Mouse (Mus musculus) intestine, embryonic 16.5 days (tissue): ENCODE measurements around the gene Snx6. TPM values are rescaled to one million over a fixed set of nuclear protein-coding genes. Genes with fewer than 3 reads are reported as not detected.
"Not testable (repeated sequence)": the region's sequence is repeated elsewhere in the genome, so short reads cannot be mapped to it uniquely, and the experiment has no call there.

Experiments used
- ATAC-seq: fragments of 200-750 bp; cut with Nextera tagmentation; 2 replicates; pipeline ENCODE4 v1.8.0; 2017; ENCODE audit warnings: moderate TSS enrichment, moderate library complexity
- H3K27ac ChIP-seq: fragments of 300-500 bp; sonication (generic); 2 replicates; pipeline ENCODE4 v1.5.1; 2014; ENCODE audit warnings: mild to moderate bottlenecking, low read length
- H3K27me3 ChIP-seq: fragments of 300-500 bp; sonication (generic); replicated peaks from 2 replicates; pipeline ENCODE4 v1.6.1; 2014; ENCODE audit warnings: low read length, control low read depth, mixed read lengths; ENCODE audit not compliant: control insufficient read depth, insufficient read depth
- H3K36me3 ChIP-seq: fragments of 300-500 bp; sonication (generic); 2 replicates; pipeline ENCODE4 v1.6.1; 2014; ENCODE audit warnings: low read length, control low read depth; ENCODE audit not compliant: control insufficient read depth, insufficient read depth
- H3K4me1 ChIP-seq: fragments of 300-500 bp; sonication (generic); 2 replicates; pipeline ENCODE4 v1.6.1; 2014; ENCODE audit warnings: low read length, control low read depth, mixed read lengths; ENCODE audit not compliant: control insufficient read depth, insufficient read depth
- H3K4me2 ChIP-seq: fragments of 300-500 bp; sonication (generic); 2 replicates; pipeline ENCODE4 v1.6.1; 2014; ENCODE audit warnings: low read depth, low read length, control low read depth
- H3K4me3 ChIP-seq: fragments of 300-500 bp; sonication (generic); 2 replicates; pipeline ENCODE4 v1.5.1; 2014; ENCODE audit warnings: mild to moderate bottlenecking, low read length
- H3K9ac ChIP-seq: fragments of 300-500 bp; sonication (generic); 2 replicates; pipeline ENCODE4 v1.6.1; 2014; ENCODE audit warnings: low read depth, low read length
- H3K9me3 ChIP-seq: fragments of 300-500 bp; sonication (generic); 2 replicates; pipeline ENCODE4 v1.6.1; 2016; ENCODE audit warnings: low read length, control low read depth; ENCODE audit not compliant: control insufficient read depth
- WGBS: fragments of 180-500 bp; shearing (Covaris S2); extraction: QIAGEN DNeasy Blood & Tissue Kit; methylation state at CpG from one replicate; pipeline ENCODE4 v1.1.7; 2014; 5-methylcytosine and 5-hydroxymethylcytosine counted together
- polyA plus RNA-seq: library from polyadenylated mRNA; unstranded; fragments of >200 nt; fragmentation: Nextera tagmentation; extraction: Ambion mirVana; gene quantifications from 2 replicates; pipeline ENCODE4 v1.2.1, GENCODE M21; 2015

Snx6 gene
- polyA plus RNA-seq: 147 and 155 TPM in 2 replicates

DNA sequence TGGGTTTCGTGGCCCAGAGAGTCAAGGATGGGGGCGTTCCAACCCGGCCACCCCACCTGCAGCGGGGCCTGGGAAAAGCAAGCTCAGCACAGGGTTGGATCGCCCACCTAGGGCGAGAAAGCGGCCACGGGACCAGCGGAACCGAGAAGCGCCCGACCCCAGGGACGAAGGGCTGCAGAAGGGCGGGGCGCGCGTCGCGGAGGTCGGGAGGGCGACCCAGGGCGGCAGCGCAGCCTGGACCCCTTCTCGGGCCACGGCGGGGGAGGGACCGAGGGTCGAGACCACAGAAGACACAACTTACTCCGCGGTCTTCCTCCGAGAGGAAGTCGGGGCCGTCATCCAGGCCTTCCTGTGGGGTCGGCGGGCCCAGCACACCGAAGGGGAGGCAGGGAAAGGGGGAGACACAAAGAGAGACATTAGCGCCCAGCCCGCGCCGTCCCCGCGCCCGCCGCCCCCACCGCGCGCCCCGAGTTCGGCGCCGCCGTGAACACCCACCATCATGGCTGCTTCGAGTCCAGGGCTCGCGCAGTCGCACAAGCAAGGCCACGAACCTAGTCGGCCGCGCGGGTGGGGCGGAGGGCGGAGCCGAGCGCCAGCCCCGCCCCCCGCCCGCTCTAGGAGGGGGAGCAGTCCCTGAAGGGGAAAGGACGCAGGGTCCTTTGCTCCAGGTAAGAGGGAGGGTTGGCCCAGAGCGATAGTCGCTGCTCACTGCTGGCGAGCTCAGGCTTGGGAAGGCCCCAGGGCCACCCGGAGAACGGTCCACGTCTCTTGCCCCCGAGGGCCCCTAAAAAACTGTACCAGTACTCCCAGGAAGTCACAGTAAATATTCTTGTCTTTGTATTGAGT, at the start of gene Snx6:
Snx6 (minus strand) TSS at position 551 of the 846 bp plus-strand sequence.
- Histone ChIP-seq H3K27me3 (no peaks in the 10 kb centered on the region), H3K36me3 (no peaks in the 10 kb centered on the region)
- WGBS: under 1% methylated on average over 69 of the region's 76 CpGs

DNA sequence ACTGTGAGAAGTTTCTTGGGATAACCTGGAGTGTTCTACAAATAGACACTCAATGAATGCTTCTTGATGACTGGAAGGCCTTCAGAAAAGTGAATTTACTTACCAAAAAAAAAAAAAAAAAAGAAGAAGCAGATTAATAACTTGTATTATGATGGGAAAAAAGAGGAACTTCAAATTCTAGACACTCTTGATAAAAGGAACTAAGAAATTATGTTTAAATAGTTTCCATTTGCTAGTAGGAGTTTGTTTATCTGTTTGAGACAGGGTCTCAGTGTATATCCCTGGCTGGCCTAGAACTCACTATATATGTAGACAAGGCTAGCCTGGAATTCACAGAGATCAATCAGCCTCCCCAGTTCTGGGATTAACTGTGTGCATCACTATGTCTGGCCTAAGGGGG, 48.9 kb upstream of the Snx6 start:
- H3K4me3 ChIP-seq: no peak overlapping the region
- no peak for ATAC-seq
- H3K4me1 ChIP-seq: no peaks in the 10 kb centered on the region
- no peak overlapping the region for H3K27ac ChIP-seq
- H3K9me3 ChIP-seq: no peaks in the 10 kb centered on the region
- no peak overlapping the region for H3K4me2 ChIP-seq
- H3K36me3 ChIP-seq: no peaks in the 10 kb centered on the region
- H3K27me3 ChIP-seq: no peaks in the 10 kb centered on the region
- no peak overlapping the region for H3K9ac ChIP-seq

More for the DNA sequence above, at the start of gene Snx6:
- ATAC-seq: peak; percentile 97
- Histone ChIP-seq H3K4me3 (peak within 1 kb of the TSS; percentile 99), H3K4me2 (peak within 1 kb of the TSS; percentile 70), H3K4me1 (peaks cover 17% of the 10 kb centered on the region), H3K9me3 (no peaks in the 10 kb centered on the region), H3K27ac (peak within 1 kb of the TSS; percentile 83), H3K9ac (peak within 1 kb of the TSS; percentile 100)

DNA sequence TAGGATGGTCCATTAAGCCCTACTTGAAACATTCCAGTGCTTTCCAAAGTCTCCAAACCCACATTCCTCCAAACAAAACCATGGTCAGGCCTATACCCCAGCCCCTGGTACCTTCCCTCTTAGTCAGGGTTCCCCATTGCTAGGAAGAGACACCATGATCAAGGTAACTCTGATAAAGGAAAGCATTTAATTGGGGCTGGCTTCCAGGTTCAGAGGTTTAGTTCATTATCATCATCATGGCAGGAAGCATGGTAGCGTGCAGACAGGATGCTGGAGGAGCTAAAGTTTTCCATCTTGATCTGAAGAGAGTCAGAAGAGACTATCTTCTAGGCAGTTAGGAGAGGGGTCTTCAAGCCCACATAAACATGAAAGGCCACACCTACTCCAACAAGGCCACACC, 46.1 kb upstream of the Snx6 start:
- no peak overlapping the region for H3K4me2 ChIP-seq
- WGBS: 92% methylated on average over 1 of the region's 1 CpGs
- H3K9ac ChIP-seq: no peak overlapping the region
- no peak overlapping the region for H3K27ac ChIP-seq
- H3K36me3 ChIP-seq: no peaks in the 10 kb centered on the region
- H3K4me1 ChIP-seq: no peaks in the 10 kb centered on the region
- no peaks in the 10 kb centered on the region for H3K27me3 ChIP-seq
- H3K4me3 ChIP-seq: no peak overlapping the region
- ATAC-seq: no peak
- H3K9me3 ChIP-seq: no peaks in the 10 kb centered on the region

DNA sequence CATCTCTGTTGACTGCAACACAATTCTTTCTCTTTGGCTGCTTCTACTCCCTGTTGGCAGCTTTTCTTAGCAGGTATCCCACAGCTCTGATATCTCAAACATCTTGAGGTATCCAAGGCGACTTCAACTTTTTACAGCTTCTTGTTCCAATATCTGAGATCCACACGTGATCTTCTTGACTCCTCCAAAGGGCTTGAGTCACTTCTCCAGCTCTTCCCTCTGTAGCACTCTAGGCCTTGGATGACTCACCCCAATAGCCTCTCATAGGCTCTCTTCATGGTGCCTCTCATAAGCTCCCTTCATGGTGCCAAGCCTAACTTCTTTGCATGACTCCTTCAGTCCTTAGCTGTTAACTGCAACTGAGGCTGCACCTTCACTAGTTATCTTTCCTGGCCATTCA, 44.3 kb upstream of the Snx6 start:
- WGBS: 74% methylated on average over 2 of the region's 2 CpGs
- H3K9me3 ChIP-seq: no peaks in the 10 kb centered on the region
- H3K27me3 ChIP-seq: no peaks in the 10 kb centered on the region
- H3K27ac ChIP-seq: no peak overlapping the region
- no peak overlapping the region for H3K4me2 ChIP-seq
- H3K9ac ChIP-seq: no peak overlapping the region
- no peak for ATAC-seq
- H3K4me3 ChIP-seq: no peak overlapping the region
- H3K36me3 ChIP-seq: no peaks in the 10 kb centered on the region
- peaks cover 10% of the 10 kb centered on the region for H3K4me1 ChIP-seq

DNA sequence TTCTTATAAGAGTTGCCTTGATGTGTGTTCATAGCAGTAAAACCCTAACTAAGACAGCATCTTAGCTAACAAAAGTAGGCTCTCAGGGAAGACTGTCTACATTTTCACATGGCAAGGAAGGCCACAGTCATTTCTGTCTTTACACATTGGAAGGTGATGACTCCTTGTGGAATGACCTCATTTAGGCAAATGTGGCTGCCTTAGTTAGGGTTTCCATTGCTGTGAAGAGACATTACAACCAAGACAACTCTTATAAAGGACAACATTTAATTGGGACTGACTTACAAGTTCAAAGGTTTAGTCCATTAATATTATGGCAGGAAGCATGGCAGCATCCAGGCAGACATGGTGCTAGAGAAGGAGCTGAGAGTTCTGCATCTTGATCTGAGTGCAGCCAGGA, 43.4 kb upstream of the Snx6 start:
- no peak overlapping the region for H3K9ac ChIP-seq
- no peak overlapping the region for H3K4me2 ChIP-seq
- no peak overlapping the region for H3K4me3 ChIP-seq
- H3K4me1 ChIP-seq: peaks cover 10% of the 10 kb centered on the region
- ATAC-seq: no peak
- H3K27ac ChIP-seq: no peak overlapping the region
- H3K27me3 ChIP-seq: no peaks in the 10 kb centered on the region
- no peaks in the 10 kb centered on the region for H3K36me3 ChIP-seq
- H3K9me3 ChIP-seq: no peaks in the 10 kb centered on the region

DNA sequence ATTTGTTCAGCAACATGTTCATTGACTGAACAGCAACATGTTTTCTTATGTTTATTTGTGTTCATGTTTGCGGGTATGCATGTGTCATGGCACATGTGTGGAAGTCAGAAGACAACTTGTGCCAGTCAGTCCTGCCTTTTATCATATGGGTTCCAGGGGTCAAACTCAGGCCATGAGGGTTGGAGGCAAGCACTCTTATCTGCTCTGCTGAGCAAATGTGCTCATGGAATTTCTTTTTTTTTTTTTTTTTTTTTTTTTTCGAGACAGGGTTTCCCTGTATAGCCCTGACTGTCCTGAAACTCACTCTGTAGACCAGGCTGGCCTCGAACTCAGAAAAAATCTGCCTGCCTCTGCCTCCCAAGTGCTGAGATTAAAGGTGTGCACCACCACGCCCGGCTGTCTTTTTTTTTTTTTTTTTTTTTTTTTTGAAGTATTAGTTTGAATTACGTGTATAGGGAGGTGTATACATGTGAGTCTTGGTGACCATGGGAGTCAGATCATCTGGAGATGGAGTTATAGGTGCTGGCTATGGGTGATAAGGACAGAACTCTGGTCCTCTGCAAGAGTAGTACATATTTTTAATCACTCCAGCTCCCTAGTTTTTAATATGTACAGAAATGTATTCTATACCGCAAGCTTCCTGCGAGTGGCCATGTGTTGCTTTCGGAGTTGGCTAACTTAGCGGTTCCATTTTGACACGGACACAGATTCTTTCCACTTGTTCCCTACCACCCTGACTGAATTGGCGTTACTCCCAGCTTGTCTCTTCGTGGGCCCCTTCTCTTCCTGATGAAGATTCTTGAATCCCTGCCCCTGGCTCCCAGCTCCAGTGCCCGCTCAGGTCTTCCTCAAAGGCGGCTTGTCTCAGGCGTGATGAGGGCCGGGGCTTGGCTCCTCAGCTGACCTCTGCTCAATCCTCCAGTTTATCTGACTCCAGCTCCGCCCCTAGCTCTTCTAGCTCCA, 40.4 kb upstream of the Snx6 start:
- Histone ChIP-seq H3K4me3 (no peak overlapping the region), H3K27ac (peak overlapping the region; percentile 68), H3K4me2 (no peak overlapping the region), H3K27me3 (no peaks in the 10 kb centered on the region), H3K36me3 (no peaks in the 10 kb centered on the region), H3K9me3 (no peaks in the 10 kb centered on the region), H3K9ac (no peak overlapping the region), H3K4me1 (peaks cover 10% of the 10 kb centered on the region)
- ATAC-seq: no peak
- 79% methylated on average over 17 of the region's 18 CpGs for WGBS

DNA sequence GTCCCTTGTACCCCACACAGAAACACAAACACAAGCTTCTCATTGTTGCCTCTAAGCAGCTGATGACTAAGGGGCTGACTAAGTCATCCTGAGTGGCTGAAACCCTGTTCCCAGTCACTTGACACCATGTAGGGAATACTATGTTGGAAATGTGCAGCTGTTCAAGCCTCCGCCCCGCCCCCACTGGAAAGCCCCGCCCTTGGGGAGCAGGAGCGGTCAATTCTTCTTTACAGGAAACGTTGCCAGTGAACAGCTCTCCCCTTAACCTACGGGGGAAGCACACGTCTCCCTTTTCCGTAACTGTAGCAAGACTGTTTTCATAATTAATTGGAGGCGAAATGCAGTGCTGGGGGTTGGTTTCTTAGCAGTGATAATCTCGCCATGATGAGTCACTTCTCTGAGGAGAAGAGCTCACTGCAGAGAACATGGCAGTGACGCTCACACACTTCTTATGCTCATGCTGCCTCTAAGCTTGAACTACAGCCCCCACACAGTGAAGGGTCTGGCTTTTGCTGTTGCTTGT, 39.5 kb upstream of the Snx6 start:
- ATAC-seq: peak; percentile 88
- peak overlapping the region; percentile 39 for H3K4me2 ChIP-seq
- peak overlapping the region; percentile 24 for H3K4me3 ChIP-seq
- no peaks in the 10 kb centered on the region for H3K36me3 ChIP-seq
- peaks cover 10% of the 10 kb centered on the region for H3K4me1 ChIP-seq
- H3K27me3 ChIP-seq: no peaks in the 10 kb centered on the region
- H3K9ac ChIP-seq: peak overlapping the region; percentile 46
- H3K9me3 ChIP-seq: no peaks in the 10 kb centered on the region
- 9% methylated on average over 11 of the region's 11 CpGs for WGBS
- peak overlapping the region; percentile 68 for H3K27ac ChIP-seq

DNA sequence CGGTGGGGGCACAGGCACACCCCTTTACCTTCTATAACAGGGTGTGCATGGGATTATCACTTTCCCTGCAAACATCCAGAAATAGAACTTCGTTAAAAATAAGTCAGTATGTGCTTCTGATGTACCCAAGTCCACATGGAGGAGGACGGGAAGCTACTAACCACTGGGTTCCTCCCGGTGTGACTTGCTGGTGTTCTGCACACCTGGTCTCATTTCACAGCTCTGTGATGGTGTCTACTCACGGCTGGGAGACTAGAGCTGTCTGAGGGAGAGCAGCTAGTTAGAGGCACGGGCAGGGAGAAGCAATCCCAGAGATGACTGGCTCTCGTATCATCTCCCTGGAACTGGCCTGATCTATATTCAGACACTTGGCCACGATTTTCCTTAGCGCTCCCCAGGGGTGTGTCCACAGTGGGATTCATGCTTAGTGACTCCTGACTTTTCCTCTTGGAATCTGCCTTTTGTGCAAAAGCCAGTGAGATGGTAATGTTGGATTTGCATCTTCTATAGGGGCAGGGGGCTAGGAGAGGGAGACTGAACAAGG, 38.4 kb upstream of the Snx6 start:
- H3K36me3 ChIP-seq: no peaks in the 10 kb centered on the region
- H3K9ac ChIP-seq: no peak overlapping the region
- no peak overlapping the region for H3K4me3 ChIP-seq
- no peaks in the 10 kb centered on the region for H3K9me3 ChIP-seq
- no peak overlapping the region for H3K4me2 ChIP-seq
- 71% methylated on average over 9 of the region's 9 CpGs for WGBS
- H3K27me3 ChIP-seq: no peaks in the 10 kb centered on the region
- ATAC-seq: no peak
- no peak overlapping the region for H3K27ac ChIP-seq
- H3K4me1 ChIP-seq: peaks cover 10% of the 10 kb centered on the region

DNA sequence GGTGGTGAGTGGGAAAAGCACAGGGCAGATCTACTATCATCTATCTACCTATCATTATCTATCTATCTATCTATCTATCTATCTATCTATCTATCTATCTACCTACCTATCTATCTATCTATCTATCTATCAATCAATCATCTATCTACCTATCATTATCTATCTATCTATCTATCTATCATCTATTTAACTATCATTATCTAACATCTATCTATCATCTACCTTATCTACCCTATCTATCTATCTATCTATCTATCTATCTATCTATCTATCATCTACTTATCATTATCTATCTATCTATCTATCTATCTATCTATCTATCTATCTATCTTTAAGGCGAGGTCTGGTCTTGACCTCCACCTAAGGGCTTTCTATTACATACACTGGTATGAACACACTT, 36.4 kb upstream of the Snx6 start:
- H3K4me2 ChIP-seq, H3K9me3 ChIP-seq, H3K4me3 ChIP-seq, H3K27me3 ChIP-seq, ATAC-seq, H3K9ac ChIP-seq, H3K27ac ChIP-seq, H3K36me3 ChIP-seq: not testable (repeated sequence)
- 87% methylated on average over 1 of the region's 1 CpGs for WGBS
- peaks cover 10% of the 10 kb centered on the region for H3K4me1 ChIP-seq
